Mouse (Mus musculus) cortical plate, adult 2 months (tissue): ENCODE results near the gene Rps11.

ENCODE experiments used
- CTCF ChIP-seq: fragments of 200-500 bp; IDR thresholded peaks from 2 replicates; pipeline ENCODE4 v1.5.1; 2011; ENCODE audit warnings: mild to moderate bottlenecking, control low read depth, low read length; ENCODE audit not compliant: insufficient read depth; ENCODE audit errors: extremely low read depth
- POLR2A ChIP-seq: fragments of 200-500 bp; IDR thresholded peaks from 2 replicates; pipeline ENCODE4 v1.6.1; 2011; ENCODE audit warnings: mild to moderate bottlenecking, low read length, control low read depth; ENCODE audit not compliant: insufficient read depth; ENCODE audit errors: extremely low read depth

GRCm38 (mm10) chr7:45091001-45091990, 32.9 kb downstream of the Rps11 start:
- TF ChIP-seq POLR2A (no peak), CTCF (no peak)
